Mouse (Mus musculus) erythroblast, embryonic 14.5 days (primary cell): ENCODE results near the gene Spag5. TPM values are rescaled to one million over a fixed set of nuclear protein-coding genes. Genes with fewer than 3 reads are reported as not detected.

Experiments
- H3K27me3 ChIP-seq: 2 replicates; pipeline ENCODE4 v1.6.1; 2012; ENCODE audit warnings: inconsistent platforms; ENCODE audit not compliant: control insufficient read depth
- H3K36me3 ChIP-seq: 2 replicates; pipeline ENCODE4 v1.6.1; 2012; ENCODE audit warnings: mild to moderate bottlenecking, inconsistent platforms; ENCODE audit not compliant: control insufficient read depth
- H3K4me1 ChIP-seq: 2 replicates; pipeline ENCODE4 v1.6.1; 2012; ENCODE audit warnings: inconsistent platforms; ENCODE audit not compliant: control insufficient read depth
- H3K4me3 ChIP-seq: replicated peaks from 2 replicates; pipeline ENCODE3; 2012; ENCODE audit warnings: moderate library complexity, mild to moderate bottlenecking, inconsistent platforms
- H3K9me3 ChIP-seq: 2 replicates; pipeline ENCODE4 v1.6.1; 2012; ENCODE audit warnings: low read length, inconsistent platforms, mixed read lengths; ENCODE audit not compliant: control insufficient read depth
- GATA1 ChIP-seq: IDR thresholded peaks from 2 replicates; pipeline ENCODE4 v1.6.1; 2012; ENCODE audit warnings: low read length, inconsistent platforms, mixed read lengths
- TAL1 ChIP-seq: IDR thresholded peaks from 3 replicates; pipeline ENCODE4 v1.6.1; 2012; ENCODE audit warnings: low read length, inconsistent platforms, mixed read lengths
- polyA plus RNA-seq: library from polyadenylated mRNA; stranded (reverse); fragments of >175 nt; gene quantifications from 2 replicates; pipeline ENCODE4 v1.2.3, GENCODE M21; 2012

Spag5 gene
- polyA plus RNA-seq, 1 experiment, result 21.5 TPM

DNA sequence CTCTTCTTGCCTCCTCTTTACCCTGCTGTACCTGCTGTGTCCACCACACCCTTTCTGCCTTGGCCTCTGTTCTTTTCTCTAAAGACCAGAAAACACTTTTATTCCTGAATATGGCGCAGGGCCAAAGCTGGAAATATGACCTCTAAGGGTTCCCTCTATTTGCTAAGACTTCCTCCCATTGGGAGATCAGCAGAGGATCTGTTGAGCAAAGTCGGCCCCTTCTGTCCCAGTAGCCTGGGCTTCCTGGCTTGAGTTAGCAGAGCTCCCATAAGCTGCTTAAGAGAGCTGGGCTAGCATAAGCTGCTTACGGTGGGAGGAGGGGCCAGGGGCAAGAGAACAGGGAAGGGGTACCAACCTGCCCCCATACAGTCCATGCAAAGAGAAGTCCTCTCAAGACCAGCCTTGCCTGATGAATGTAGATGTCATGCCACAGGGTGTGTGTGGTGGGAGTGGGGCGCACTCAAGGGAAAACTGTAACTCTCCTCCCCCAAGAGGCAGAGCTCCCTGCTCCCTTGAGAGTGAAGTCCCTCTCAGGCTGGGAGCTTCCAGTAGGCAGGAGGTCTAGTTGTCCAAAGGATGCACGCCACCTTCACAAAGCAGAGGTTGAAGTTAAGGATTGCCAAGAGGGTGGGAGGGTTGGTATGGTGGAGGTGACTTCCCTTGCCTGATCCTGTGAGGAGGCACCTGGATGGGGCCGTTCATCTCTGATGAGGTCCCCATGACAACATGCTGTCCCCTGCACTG is 45.2 kb downstream of the Spag5 start:
- TF ChIP-seq GATA1, result no peak
- no peak for TF ChIP-seq TAL1
- Histone ChIP-seq H3K27me3 (no peaks in the 10 kb centered on the region), H3K36me3 (peaks cover 31% of the 10 kb centered on the region), H3K4me3 (no peak overlapping the region), H3K9me3 (no peaks in the 10 kb centered on the region), H3K4me1 (peaks cover 51% of the 10 kb centered on the region)

DNA sequence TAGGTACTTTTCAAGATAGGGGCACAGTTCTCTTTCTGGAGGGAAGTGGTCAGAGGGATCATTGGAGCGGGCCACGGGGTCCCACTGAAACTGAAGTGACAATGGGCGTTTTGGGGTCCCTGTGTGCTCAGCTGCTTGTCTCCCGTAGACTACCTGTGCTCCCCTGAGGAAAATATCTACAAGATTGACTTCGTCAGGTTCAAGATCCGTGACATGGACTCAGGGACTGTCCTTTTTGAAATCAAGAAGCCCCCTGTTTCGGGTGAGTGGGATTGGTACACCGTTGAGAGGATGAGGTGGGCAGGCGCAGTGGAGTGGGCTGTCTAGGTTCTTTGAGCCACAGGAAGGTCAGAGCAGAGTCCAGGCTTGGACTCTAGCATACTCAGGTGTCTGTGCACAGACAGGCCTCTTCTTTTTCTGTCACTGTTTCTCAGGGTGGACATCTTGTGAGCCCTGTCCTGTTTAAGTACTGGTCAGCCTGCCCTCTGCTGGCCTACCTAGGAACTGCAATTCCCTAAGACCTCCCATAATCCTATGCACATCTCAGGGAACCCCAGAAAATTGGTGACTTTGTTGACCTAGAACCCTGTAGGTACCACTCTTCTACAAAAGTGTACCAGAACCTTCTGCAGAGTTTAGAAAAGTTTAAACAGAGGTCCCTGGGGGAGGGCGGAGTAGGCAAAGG is 45.9 kb downstream of the Spag5 start:
- H3K4me1 ChIP-seq, result peaks cover 51% of the 10 kb centered on the region
- H3K27me3 ChIP-seq, result no peaks in the 10 kb centered on the region
- TF ChIP-seq GATA1 (no peak), TAL1 (no peak)
- no peaks in the 10 kb centered on the region for H3K9me3 ChIP-seq
- no peak overlapping the region for H3K4me3 ChIP-seq
- peaks cover 26% of the 10 kb centered on the region for H3K36me3 ChIP-seq

DNA sequence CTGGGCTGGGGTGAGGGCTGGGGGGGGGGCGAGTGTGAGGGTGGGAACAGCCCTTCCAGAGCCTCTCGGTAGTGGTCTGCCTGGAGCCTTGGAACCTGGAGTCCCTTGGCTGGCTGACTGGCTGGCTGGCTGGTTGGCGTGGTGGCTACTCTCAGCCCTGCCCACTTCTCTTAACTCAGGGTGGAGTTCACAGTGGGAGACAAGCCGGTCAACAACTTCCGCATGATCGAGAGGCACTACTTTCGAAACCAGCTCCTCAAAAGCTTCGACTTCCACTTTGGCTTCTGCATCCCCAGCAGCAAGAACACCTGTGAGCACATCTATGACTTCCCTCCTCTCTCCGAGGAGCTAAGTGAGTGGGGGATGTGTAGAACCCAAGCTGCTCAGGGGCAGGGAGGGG is 46.6 kb downstream of the Spag5 start:
- no peak for TF ChIP-seq TAL1
- no peak for TF ChIP-seq GATA1
- Histone ChIP-seq H3K4me1 (peaks cover 48% of the 10 kb centered on the region), H3K36me3 (peaks cover 24% of the 10 kb centered on the region), H3K4me3 (no peak overlapping the region), H3K9me3 (no peaks in the 10 kb centered on the region), H3K27me3 (no peaks in the 10 kb centered on the region)

DNA sequence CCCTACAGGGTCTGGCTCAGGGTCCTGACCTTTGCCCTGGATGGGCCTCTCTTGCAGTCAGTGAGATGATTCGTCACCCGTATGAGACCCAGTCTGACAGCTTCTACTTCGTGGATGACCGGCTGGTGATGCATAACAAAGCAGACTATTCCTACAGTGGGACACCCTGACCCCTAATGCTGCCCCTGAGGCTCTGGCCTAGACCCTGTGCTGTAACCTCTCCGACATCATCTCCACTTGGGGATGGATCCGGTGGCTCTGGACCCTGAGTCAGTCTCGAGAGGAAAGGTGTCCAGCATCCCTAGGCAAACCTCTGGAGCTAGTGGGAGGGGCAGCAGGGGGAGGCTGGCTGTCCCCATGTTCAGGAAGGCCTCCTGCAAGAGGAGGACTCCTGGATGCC is 47.1 kb downstream of the Spag5 start:
- H3K4me3 ChIP-seq, result no peak overlapping the region
- peaks cover 42% of the 10 kb centered on the region for H3K4me1 ChIP-seq
- peaks cover 24% of the 10 kb centered on the region for H3K36me3 ChIP-seq
- TF ChIP-seq GATA1 (no peak), TAL1 (no peak)
- H3K27me3 ChIP-seq, result no peaks in the 10 kb centered on the region
- H3K9me3 ChIP-seq, result no peaks in the 10 kb centered on the region

DNA sequence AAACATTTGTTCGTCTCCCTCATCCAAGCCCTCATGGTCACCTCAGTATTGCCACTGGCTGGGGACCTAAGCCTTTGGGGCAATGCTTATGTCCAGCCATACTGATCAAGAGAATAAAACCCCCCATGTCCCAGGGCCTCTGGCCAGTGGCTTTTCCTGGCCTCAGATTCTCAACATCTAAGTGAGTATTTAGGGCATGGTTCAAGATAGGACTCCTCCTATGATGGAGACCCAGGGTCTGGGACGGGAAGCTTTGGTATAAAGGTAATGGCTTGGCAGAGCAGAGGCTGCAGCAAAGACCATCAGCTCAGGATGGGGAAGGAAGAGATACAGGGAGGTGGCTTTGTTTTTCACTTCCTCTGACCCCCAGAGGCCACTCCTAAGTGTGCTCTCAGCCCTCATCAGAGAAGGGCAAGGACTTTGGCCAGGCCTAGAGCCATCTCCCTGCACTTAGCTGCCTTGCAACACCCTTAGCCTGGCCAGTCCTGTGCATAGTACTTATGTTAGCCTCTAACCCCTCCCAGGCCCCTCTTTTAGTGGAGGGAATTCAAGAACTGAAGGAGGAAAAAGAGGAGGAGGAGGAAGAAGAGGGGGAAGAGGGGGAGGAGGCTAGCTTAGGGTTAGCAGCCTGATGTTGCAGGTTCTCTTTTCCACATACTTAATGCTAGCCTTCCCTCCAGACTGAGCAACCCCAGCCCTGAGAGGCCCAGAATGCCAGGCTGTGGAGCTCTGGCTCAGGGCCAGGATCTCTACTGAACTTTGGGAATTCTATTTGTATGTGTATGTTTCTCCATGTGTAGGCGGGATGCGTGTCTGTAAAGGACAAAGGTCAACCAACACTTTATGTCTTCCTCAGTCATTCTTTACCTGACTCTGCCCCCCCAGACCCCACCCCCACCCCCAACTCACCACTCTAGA is 48.4 kb downstream of the Spag5 start:
- Histone ChIP-seq H3K27me3 (no peaks in the 10 kb centered on the region), H3K36me3 (peaks cover 24% of the 10 kb centered on the region), H3K9me3 (no peaks in the 10 kb centered on the region), H3K4me1 (peaks cover 30% of the 10 kb centered on the region), H3K4me3 (no peak overlapping the region)
- TF ChIP-seq TAL1, result no peak
- no peak for TF ChIP-seq GATA1

DNA sequence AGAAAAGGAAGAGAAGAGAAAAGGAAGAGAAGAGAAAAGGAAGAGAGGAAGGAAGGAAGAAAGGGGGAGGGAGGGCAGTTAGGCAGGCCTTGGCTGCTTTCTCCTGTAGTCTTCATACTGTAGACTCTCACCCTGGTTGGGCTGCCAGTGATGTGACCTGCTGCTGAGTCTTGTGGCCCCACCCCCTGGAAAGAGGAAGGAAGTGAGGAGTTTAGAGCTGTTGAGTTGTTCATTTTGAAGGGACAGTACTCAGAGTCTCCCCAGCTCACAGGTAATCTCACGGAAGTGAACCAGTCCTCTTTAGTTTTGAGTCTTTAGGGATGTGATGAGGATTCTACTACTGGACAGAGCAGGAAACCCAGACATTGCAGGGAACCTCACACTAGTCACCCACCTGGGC is 51.8 kb downstream of the Spag5 start:
- Histone ChIP-seq H3K4me1 (no peaks in the 10 kb centered on the region; the same call in 1 of the 2 replicates), H3K36me3 (peaks cover 8% of the 10 kb centered on the region), H3K27me3 (no peaks in the 10 kb centered on the region), H3K4me3 (no peak overlapping the region), H3K9me3 (no peaks in the 10 kb centered on the region)
- no peak for TF ChIP-seq TAL1

DNA sequence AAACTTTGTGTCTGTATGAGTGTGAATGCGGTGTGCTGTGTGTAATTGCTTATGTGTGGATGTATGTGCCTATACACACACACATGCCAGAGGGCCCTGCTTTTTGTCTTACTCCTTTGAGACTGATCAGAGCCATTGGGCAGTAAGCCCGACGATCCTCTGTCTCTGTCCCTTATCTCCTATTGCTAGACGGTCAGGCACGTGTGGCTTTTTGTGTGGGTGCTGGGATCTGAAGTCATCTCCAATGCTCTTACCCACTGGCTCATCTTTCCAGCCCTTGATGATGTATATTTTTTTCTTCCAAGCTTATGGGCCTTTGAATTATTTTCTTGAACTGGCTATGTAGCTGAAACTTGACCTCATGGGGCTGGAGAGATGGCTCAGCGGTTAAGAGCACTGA is 53.6 kb downstream of the Spag5 start:
- H3K4me1 ChIP-seq, result peaks cover 10% of the 10 kb centered on the region
- TF ChIP-seq TAL1, result no peak
- no peak for TF ChIP-seq GATA1
- H3K36me3 ChIP-seq, result no peaks in the 10 kb centered on the region

DNA sequence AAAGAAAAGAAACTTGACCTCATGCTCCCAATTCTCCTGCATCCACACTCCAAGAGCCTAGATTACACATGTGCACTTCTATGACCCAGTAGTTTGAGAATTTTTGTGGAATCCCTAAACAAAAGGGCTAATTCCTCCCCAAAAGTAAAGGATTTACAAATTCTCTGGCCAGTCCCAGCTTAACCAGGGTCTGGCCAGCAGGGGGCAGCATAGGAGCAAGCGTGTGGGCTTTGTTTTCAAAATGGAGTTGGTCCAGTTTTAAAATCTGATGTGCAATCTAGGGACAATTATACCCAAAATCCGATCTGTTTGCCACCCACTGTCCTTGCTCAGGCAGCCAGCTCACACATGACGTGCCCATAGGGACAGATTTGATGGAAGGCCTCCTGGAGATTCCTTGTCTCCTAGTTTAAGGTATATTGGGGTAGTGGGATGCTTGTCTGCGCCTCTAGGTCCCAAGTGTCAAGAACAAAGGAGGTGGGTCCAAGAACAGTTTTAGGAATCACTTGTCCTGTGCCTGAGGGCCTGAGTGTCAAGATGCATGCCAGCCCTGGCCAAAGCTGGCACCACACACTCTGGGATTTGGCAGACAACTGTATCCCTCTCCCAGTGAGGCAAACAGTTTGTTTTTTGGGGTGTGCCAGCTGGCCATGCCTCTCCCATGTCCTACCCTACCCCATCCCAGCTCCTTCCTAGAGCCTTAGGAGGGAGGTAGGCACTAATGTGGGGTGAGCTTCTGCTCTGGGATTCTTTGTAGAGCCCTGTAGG is 54.3 kb downstream of the Spag5 start:
- TF ChIP-seq TAL1 (no peak), GATA1 (no peak)
- H3K4me1 ChIP-seq, result peaks cover 18% of the 10 kb centered on the region
- H3K9me3 ChIP-seq, result no peaks in the 10 kb centered on the region
- H3K4me3 ChIP-seq, result no peak overlapping the region
- H3K27me3 ChIP-seq, result no peaks in the 10 kb centered on the region; the same call in 1 of the 2 replicates
- no peaks in the 10 kb centered on the region for H3K36me3 ChIP-seq

More for the DNA sequence above, 53.6 kb downstream of the Spag5 start:
- Histone ChIP-seq H3K9me3 (no peaks in the 10 kb centered on the region), H3K27me3 (no peaks in the 10 kb centered on the region; the same call in 1 of the 2 replicates), H3K4me3 (no peak overlapping the region)
